Mouse (Mus musculus): ENCODE results near the gene Cfb. TPM values are rescaled to one million over a fixed set of nuclear protein-coding genes. Genes with fewer than 3 reads are reported as not detected.
A peak's percentile ranks its signal among the peaks of the same experiment; 100 is the strongest.

Cfb gene
- polyA plus RNA-seq, 1 experiment from 2014 or later: 1.6 TPM

GRCm38 (mm10) chr17:34893072-34893824 lies 30.9 kb upstream of the Cfb start:
- H3K9ac ChIP-seq (ENCODE audit: low read length): peak overlapping the region; percentile 93
- H3K9me3 ChIP-seq (ENCODE audit: control insufficient read depth, low read length): no peaks in the 10 kb centered on the region
- 72% methylated on average over 12 of the region's 12 CpGs for WGBS
- peak overlapping the region; percentile 83; the same call in 1 of the 2 replicates for H3K4me3 ChIP-seq (ENCODE audit: low read depth, low read length)
- H3K27me3 ChIP-seq (ENCODE audit: control insufficient read depth, insufficient read depth, low read length): no peaks in the 10 kb centered on the region
- no peak overlapping the region for H3K27ac ChIP-seq (replicated peaks; ENCODE audit: low read depth, low read length)
- DNase-seq (ENCODE audit: low spot score) (no peak), ATAC-seq (ENCODE audit: insufficient number of reproducible peaks, low FRiP score, low TSS enrichment, low read depth) (no peak)
- H3K4me1 ChIP-seq (ENCODE audit: control insufficient read depth, insufficient read depth, low read length): peaks cover 15% of the 10 kb centered on the region; the same call in 1 of the 2 replicates
- peaks cover 8% of the 10 kb centered on the region for H3K36me3 ChIP-seq (ENCODE audit: control insufficient read depth, insufficient read depth, low read length)
- peak overlapping the region; percentile 54 for H3K4me2 ChIP-seq (ENCODE audit: low read depth, severe bottlenecking)

DNA sequence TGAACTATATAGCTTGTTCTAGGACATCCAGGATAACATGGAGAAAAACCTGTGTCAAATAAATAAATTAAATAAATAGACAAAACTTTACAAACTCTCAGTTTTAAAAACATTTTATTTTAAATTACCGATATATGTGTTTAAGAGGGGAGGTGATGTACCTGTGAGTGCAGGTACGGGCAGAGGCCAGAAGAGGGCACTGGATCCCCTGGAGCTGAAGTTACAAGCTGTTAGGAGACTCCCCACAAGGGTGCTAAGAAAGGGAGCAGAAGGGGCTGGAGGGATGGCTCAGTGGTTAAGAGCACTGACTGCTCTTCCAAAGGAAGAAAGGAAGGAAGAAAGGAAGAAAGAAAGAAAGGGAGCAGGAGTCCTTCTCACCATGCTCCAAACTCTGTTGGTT lies 29.1 kb upstream of the Cfb start:
- no peaks in the 10 kb centered on the region for H3K9me3 ChIP-seq (ENCODE audit: control insufficient read depth, low read length)

GRCm38 (mm10) chr17:34890074-34890743 lies 27.9 kb upstream of the Cfb start:
- H3K4me2 ChIP-seq (ENCODE audit: low read depth, severe bottlenecking): no peak overlapping the region
- no peaks in the 10 kb centered on the region for H3K9me3 ChIP-seq (ENCODE audit: control insufficient read depth, low read length)
- no peak overlapping the region for H3K27ac ChIP-seq (replicated peaks; ENCODE audit: low read depth, low read length)
- H3K27me3 ChIP-seq (ENCODE audit: control insufficient read depth, insufficient read depth, low read length): no peaks in the 10 kb centered on the region
- 86% methylated on average over 12 of the region's 12 CpGs for WGBS
- ATAC-seq (ENCODE audit: insufficient number of reproducible peaks, low FRiP score, low TSS enrichment, low read depth) (no peak), DNase-seq (ENCODE audit: low spot score) (no peak)
- H3K9ac ChIP-seq (ENCODE audit: low read length): no peak overlapping the region
- no peaks in the 10 kb centered on the region for H3K36me3 ChIP-seq (ENCODE audit: control insufficient read depth, insufficient read depth, low read length)
- H3K4me1 ChIP-seq (ENCODE audit: control insufficient read depth, insufficient read depth, low read length): peaks cover 7% of the 10 kb centered on the region; the same call in 1 of the 2 replicates
- no peak overlapping the region for H3K4me3 ChIP-seq (ENCODE audit: low read depth, low read length)

More for the DNA sequence above, 29.1 kb upstream of the Cfb start:
- ATAC-seq (ENCODE audit: insufficient number of reproducible peaks, low FRiP score, low TSS enrichment, low read depth) (no peak), DNase-seq (ENCODE audit: low spot score) (no peak)
- peaks cover 7% of the 10 kb centered on the region; the same call in 1 of the 2 replicates for H3K4me1 ChIP-seq (ENCODE audit: control insufficient read depth, insufficient read depth, low read length)
- WGBS: 88% methylated on average over 2 of the region's 2 CpGs
- no peak overlapping the region for H3K4me3 ChIP-seq (ENCODE audit: low read depth, low read length)
- peaks cover 7% of the 10 kb centered on the region for H3K36me3 ChIP-seq (ENCODE audit: control insufficient read depth, insufficient read depth, low read length)
- no peak overlapping the region for H3K9ac ChIP-seq (ENCODE audit: low read length)
- no peak overlapping the region for H3K27ac ChIP-seq (replicated peaks; ENCODE audit: low read depth, low read length)
- no peak overlapping the region for H3K4me2 ChIP-seq (ENCODE audit: low read depth, severe bottlenecking)
- H3K27me3 ChIP-seq (ENCODE audit: control insufficient read depth, insufficient read depth, low read length): no peaks in the 10 kb centered on the region

DNA sequence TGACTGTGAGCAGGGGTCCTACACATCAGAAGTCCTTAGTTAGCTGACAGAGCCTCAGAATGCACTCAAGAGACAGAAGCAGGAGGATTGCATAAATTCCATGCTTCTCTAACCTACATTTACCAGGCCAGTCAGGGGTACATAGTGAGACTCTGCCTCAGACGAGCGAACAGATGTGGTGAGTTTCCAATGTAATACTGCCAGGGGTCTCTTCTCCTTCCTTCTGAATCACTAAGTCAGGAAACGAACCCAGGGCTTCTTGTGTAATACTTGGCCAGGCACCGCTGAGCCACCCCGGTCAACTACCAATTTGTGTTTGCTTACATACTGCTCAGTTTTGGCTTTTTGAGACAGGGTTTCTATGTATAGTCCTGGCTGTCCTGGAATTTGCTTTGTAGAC lies 25.6 kb upstream of the Cfb start:
- H3K36me3 ChIP-seq (ENCODE audit: control insufficient read depth, insufficient read depth, low read length): no peaks in the 10 kb centered on the region
- H3K9me3 ChIP-seq (ENCODE audit: control insufficient read depth, low read length): no peaks in the 10 kb centered on the region
- H3K27ac ChIP-seq (replicated peaks; ENCODE audit: low read depth, low read length): no peak overlapping the region
- ATAC-seq (ENCODE audit: insufficient number of reproducible peaks, low FRiP score, low TSS enrichment, low read depth) (no peak), DNase-seq (ENCODE audit: low spot score) (no peak)
- WGBS: 85% methylated on average over 5 of the region's 5 CpGs
- H3K4me3 ChIP-seq (ENCODE audit: low read depth, low read length): no peak overlapping the region
- no peaks in the 10 kb centered on the region for H3K4me1 ChIP-seq (ENCODE audit: control insufficient read depth, insufficient read depth, low read length)
- no peak overlapping the region for H3K9ac ChIP-seq (ENCODE audit: low read length)
- no peak overlapping the region for H3K4me2 ChIP-seq (ENCODE audit: low read depth, severe bottlenecking)
- H3K27me3 ChIP-seq (ENCODE audit: control insufficient read depth, insufficient read depth, low read length): no peaks in the 10 kb centered on the region

GRCm38 (mm10) chr17:34885615-34886014 lies 23.3 kb upstream of the Cfb start:
- Histone ChIP-seq H3K9me3 (ENCODE audit: control insufficient read depth, low read length) (no peaks in the 10 kb centered on the region), H3K4me1 (ENCODE audit: control insufficient read depth, insufficient read depth, low read length) (no peaks in the 10 kb centered on the region), H3K4me2 (ENCODE audit: low read depth, severe bottlenecking) (no peak overlapping the region), H3K27me3 (ENCODE audit: control insufficient read depth, insufficient read depth, low read length) (no peaks in the 10 kb centered on the region), H3K4me3 (ENCODE audit: low read depth, low read length) (no peak overlapping the region), H3K36me3 (ENCODE audit: control insufficient read depth, insufficient read depth, low read length) (no peaks in the 10 kb centered on the region), H3K27ac (replicated peaks; ENCODE audit: low read depth, low read length) (no peak overlapping the region), H3K9ac (ENCODE audit: low read length) (no peak overlapping the region)
- ATAC-seq (ENCODE audit: insufficient number of reproducible peaks, low FRiP score, low TSS enrichment, low read depth) (no peak), DNase-seq (ENCODE audit: low spot score) (no peak)
- 79% methylated on average over 3 of the region's 3 CpGs for WGBS

GRCm38 (mm10) chr17:34884704-34885103 lies 22.4 kb upstream of the Cfb start:
- no peak overlapping the region for H3K27ac ChIP-seq (replicated peaks; ENCODE audit: low read depth, low read length)
- H3K9me3 ChIP-seq (ENCODE audit: control insufficient read depth, low read length): no peaks in the 10 kb centered on the region
- H3K27me3 ChIP-seq (ENCODE audit: control insufficient read depth, insufficient read depth, low read length): no peaks in the 10 kb centered on the region
- no peak overlapping the region for H3K4me2 ChIP-seq (ENCODE audit: low read depth, severe bottlenecking)
- H3K36me3 ChIP-seq (ENCODE audit: control insufficient read depth, insufficient read depth, low read length): no peaks in the 10 kb centered on the region
- WGBS: 93% methylated on average over 6 of the region's 6 CpGs
- H3K4me3 ChIP-seq (ENCODE audit: low read depth, low read length): no peak overlapping the region
- DNase-seq (ENCODE audit: low spot score): no peak
- no peaks in the 10 kb centered on the region for H3K4me1 ChIP-seq (ENCODE audit: control insufficient read depth, insufficient read depth, low read length)
- no peak overlapping the region for H3K9ac ChIP-seq (ENCODE audit: low read length)
- ATAC-seq (ENCODE audit: insufficient number of reproducible peaks, low FRiP score, low TSS enrichment, low read depth): no peak

DNA sequence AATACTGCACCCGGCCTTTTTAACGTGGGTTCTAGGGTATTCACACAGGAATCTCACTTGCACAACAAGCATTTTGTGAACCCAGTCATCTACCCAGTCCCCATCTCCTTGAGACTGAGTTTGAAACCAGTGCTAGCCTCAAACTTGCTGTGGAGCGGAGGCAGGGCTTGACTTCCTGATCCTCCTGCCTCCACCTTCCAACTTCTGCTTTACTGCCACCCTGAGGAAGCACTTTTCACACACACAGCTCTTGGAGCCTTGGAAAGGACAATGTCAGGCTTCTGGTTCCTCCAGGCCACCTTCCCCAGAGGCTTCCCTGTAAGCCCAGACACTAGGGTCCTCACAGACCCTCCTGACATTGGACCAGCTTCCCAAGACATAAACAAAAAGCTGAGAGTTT lies 21.0 kb upstream of the Cfb start:
- no peaks in the 10 kb centered on the region for H3K36me3 ChIP-seq (ENCODE audit: control insufficient read depth, insufficient read depth, low read length)
- H3K4me1 ChIP-seq (ENCODE audit: control insufficient read depth, insufficient read depth, low read length): no peaks in the 10 kb centered on the region
- H3K4me3 ChIP-seq (ENCODE audit: low read depth, low read length): no peak overlapping the region
- H3K9ac ChIP-seq (ENCODE audit: low read length): no peak overlapping the region
- DNase-seq (ENCODE audit: low spot score): no peak
- H3K27ac ChIP-seq (replicated peaks; ENCODE audit: low read depth, low read length): no peak overlapping the region
- no peaks in the 10 kb centered on the region for H3K27me3 ChIP-seq (ENCODE audit: control insufficient read depth, insufficient read depth, low read length)
- ATAC-seq (ENCODE audit: insufficient number of reproducible peaks, low FRiP score, low TSS enrichment, low read depth): no peak
- H3K9me3 ChIP-seq (ENCODE audit: control insufficient read depth, low read length): no peaks in the 10 kb centered on the region
- WGBS: 60% methylated on average over 3 of the region's 3 CpGs
- no peak overlapping the region for H3K4me2 ChIP-seq (ENCODE audit: low read depth, severe bottlenecking)

DNA sequence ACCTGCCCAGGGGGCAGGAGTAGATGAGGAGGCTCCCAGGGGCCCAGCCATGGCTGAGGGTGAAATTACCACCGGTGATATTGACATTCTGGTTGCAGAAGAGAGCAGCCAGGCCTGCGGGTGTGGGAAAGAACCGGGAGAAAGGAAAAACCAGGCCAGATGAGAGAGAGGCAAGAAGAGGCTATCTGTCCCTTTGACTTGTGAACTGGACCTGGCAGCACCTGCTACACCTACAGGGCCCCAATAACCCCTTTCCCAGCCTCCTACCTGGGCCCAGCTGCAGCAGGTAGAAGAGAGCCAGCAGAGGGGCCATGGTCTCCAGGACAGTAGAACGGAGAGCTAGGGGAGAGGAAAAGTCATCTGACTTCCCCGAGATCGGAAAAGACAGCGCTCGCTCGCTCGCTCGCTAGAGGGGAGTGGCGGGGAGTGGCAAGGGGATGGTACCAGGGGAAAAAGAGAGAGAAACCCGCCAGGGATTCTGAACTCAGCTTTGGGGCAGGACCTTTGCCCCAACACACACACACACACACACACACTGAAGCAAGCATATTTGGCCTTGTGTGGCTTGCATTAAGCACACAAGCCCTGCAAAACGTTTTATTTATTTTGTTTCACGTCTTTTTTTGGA lies 19.5 kb upstream of the Cfb start, which contains the start of gene Gm20547:
Gm20547 (minus strand) TSS at position 360 of the 628 bp plus-strand sequence.
- Histone ChIP-seq H3K9ac (ENCODE audit: low read length) (no peak within 1 kb of the TSS), H3K27ac (replicated peaks; ENCODE audit: low read depth, low read length) (no peak within 1 kb of the TSS), H3K27me3 (ENCODE audit: control insufficient read depth, insufficient read depth, low read length) (no peaks in the 10 kb centered on the region), H3K4me3 (ENCODE audit: low read depth, low read length) (no peak within 1 kb of the TSS), H3K4me2 (ENCODE audit: low read depth, severe bottlenecking) (peak within 1 kb of the TSS; percentile 22; the same call in 1 of the 2 replicates), H3K9me3 (ENCODE audit: control insufficient read depth, low read length) (no peaks in the 10 kb centered on the region), H3K4me1 (ENCODE audit: control insufficient read depth, insufficient read depth, low read length) (no peaks in the 10 kb centered on the region), H3K36me3 (ENCODE audit: control insufficient read depth, insufficient read depth, low read length) (no peaks in the 10 kb centered on the region)
- DNase-seq (ENCODE audit: low spot score) (no peak), ATAC-seq (ENCODE audit: insufficient number of reproducible peaks, low FRiP score, low TSS enrichment, low read depth) (no peak)
- 10% methylated on average over 15 of the region's 15 CpGs for WGBS

All from limb, embryonic 11.5 days (tissue).